Mouse (Mus musculus): ENCODE data around the gene Ccdc24.
A peak's percentile ranks its signal among the peaks of the same experiment; 100 is the strongest.

DNA sequence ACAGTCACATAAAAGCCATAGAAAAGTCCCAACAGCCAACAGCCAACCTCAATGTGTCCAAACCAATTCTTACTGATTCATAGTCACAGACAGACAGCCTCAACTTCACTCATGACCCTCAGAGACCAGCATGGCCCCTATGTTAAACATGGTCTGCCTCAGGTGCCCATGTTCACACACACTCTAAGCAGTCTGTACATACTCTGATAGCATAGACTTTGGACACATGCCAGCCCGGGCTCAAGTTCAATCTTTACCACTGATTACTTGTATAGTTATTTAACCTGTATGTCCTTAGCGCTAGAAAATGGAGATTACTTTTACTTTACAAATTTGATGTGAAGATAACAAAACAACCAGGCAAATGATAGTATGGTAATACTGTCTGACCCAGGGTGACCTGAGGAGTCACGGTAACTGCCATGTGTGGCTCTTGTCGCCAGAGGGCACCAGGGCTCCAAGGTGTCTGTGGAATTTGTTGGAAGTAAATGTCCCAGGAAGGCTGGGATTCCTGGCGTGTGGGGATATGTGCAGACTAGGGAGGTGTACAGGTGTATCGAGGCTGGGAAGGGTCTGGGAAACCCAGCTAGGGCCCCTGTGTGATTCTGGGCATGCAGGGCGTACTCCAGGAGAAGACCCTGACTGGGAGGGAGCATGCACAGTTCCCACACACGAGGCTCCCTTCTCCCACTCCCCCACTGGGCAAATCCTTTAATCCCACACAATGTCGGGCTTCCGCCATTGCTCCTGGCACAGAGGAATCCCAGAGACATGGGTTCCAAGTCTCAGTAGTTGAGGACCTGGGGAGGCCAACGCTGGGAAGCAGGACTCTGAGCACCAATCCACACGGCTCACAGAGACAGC is 42.9 kb downstream of the Ccdc24 start:
- TF ChIP-seq CTCF (IDR thresholded peaks at IDR 0.05; ENCODE audit: borderline replicate concordance, control insufficient read depth, extremely low read depth, insufficient read depth, low read length, poor library complexity) (peak; percentile 39; the same call in 1 of the 2 replicates), POLR2A (IDR thresholded peaks at IDR 0.05; ENCODE audit: control insufficient read depth, extremely low read depth, insufficient read depth, low read length, poor library complexity) (no peak)

Measured in thymus, adult 2 months (tissue).